Mouse (Mus musculus) liver, adult 2 months (tissue): Measurements from ENCODE around the gene Tmsb10.

Source experiments
- CTCF ChIP-seq: fragments of 200-500 bp; IDR thresholded peaks from 2 replicates; pipeline ENCODE4 v1.5.1; 2011; ENCODE audit warnings: low read depth, low read length, control low read depth
- POLR2A ChIP-seq: fragments of 200-500 bp; IDR thresholded peaks from 2 replicates; pipeline ENCODE4 v1.6.1; 2011; ENCODE audit warnings: low read length, control low read depth; ENCODE audit not compliant: insufficient read depth; ENCODE audit errors: extremely low read depth

DNA sequence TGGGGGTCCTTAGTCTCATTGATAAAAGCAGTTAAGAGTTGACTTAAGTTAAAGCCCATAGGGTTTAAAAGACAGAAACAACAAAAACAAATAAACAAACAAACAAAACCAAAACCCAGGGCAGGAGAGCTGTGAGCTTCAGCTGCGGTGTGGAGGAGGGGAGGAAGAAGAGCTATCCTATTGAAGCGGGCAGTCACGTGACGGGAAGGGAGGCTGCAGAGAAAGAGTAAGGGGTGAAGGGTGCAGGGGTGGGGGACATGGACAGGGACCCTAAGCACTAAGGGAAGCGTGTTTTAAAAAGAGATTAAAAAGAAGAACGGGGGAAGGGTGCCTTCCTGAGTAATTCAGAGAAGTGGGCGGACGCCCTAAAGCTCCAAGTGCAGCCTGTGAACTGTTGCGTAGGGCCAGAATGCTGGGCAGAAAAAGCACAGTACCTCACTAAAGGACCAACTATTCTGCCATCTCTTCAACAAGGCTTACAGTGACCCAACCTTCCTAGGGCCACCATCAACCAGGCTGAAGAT, 40.0 kb downstream of the Tmsb10 start:
- TF ChIP-seq CTCF (no peak), POLR2A (no peak)
